Mouse (Mus musculus) adrenal gland, postnatal 36 days (tissue): ENCODE measurements around the gene 4930474N05Rik. TPM values are rescaled to one million over a fixed set of nuclear protein-coding genes. Genes with fewer than 3 reads are reported as not detected.

ENCODE experiments used
- DNase-seq, 2 experiments: peaks; one replicate each; pipeline ENCODE4 v3.0.0; 2021; ENCODE audit warnings: mixed read lengths in 1 of 2
- long read RNA-seq, 2 experiments: library from polyadenylated mRNA; stranded (forward); transcript quantifications; one replicate each; pipeline ENCODE4 v2.0.0; 2021; ENCODE audit warnings: borderline sequencing depth in 2 of 2
- total RNA-seq, 2 experiments: library from RNA; stranded (reverse); gene quantifications; 2 replicates each; pipeline ENCODE4 v1.2.3; 2021

4930474N05Rik gene
- not detected for total RNA-seq
- long read RNA-seq, experiment 1, result 0 reads
- long read RNA-seq, experiment 2, result 0 reads

DNA sequence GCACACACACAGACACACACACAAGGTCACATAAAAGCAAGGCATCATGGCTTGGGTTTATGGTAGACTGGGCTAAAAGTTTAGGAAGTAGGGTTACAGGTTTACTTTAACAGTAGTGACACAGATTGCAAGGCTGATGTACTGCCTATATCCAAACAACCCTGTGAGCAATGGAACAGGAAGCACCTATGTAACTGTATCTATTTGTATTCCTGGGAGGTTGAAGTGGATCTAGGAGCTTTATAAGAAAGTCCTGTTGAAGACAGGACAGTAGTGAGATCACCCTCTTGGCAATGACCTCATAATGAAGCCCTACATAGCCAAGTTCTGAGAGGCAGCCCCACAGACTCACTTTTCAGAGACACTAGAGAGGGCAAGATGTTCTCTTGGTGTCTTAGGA lies at the start of gene 4930474N05Rik:
Gene 4930474N05Rik (plus strand): TSS at position 301 of the 400 bp plus-strand sequence.
- no peak for DNase-seq

DNA sequence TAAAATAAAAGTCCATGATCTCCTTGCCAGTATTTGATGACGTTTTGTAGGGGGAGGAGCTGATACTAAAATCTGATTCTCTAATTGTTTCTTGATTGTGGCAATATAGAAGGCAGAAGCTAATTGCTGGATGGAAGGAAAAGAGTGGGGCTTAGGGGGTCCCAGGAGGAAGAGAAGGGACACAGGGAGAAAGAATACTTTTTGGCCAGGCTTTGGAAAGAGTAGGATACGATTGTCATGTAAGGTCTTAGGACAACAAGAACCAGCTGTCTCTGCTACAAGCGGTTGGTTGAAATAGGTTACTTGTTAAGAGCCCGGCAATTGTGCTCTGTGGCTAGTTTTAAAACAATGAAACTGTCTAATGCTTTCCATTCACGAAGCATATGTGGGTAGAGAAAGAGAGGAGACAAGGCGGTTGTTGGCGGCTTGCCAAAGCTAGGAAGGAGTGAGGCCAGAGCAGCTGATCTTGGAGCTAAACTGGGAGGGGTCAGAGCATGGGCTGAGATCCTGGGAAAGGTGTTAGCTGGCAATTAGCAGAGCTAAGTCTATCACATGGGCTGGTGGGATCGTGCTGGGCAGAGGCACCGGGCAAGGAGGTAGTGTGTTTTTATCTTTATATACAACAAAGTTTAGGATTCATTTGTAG lies 45.8 kb upstream of the 4930474N05Rik start:
- peak in 1 of 2 experiments; percentile 7 for DNase-seq

- no peak for DNase-seq
Observed at GRCm38 (mm10) chr14:36053281-36053680, 41.4 kb upstream of the 4930474N05Rik start.

- DNase-seq, result no peak
Observed at GRCm38 (mm10) chr14:36098528-36098927, 3.8 kb downstream of the 4930474N05Rik start.

DNA sequence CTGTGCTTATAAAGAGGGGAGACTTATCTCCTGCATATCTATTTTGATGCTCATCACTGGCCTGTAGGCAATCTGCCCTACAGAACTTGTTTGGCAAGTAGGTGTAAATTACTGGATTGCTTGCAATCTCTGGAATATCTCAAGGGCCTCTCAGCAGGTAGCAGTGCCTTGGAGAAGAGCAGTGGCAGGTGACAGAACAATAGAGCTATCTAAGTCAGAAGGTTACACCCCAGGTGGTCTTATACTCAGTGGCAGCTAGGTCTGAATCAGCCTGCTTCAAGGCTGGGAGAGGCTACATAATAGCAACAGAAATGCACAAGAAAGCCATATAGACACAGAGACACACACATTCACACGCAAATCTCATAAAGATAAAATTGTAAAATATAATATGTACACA lies 4.9 kb downstream of the 4930474N05Rik start:
- no peak for DNase-seq

- DNase-seq, result no peak
Observed at GRCm38 (mm10) chr14:36100731-36101130, 6.0 kb downstream of the 4930474N05Rik start.

- DNase-seq, result no peak
Observed at GRCm38 (mm10) chr14:36114481-36114880, 19.8 kb downstream of the 4930474N05Rik start.

DNA sequence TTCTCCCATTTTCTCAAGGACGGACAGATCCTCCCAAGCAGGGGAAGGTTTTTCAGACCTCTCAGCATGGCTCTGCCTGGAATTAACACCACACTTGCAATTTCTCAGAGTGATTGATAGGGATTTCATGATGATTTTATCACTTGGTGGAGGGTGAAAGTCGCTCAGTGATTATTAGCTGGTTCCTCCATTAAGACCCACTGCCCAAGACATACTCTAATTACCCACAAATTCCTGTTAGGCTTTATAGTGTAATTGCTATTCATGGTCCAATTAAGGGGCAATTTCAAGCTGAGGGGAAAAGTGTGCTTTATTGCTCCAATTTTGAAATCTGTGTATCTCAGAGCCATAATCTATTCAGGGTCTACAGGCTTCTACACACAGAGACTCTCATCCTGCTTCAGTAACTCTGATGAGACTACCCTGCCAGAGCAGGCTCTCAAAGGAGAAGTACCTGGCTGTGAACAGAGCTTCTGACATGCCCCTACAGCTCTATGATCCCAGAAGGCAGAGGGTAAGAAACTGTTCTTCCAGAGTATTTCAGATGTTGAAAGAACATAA lies 29.1 kb downstream of the 4930474N05Rik start:
- DNase-seq, result no peak

- no peak for DNase-seq
Observed at GRCm38 (mm10) chr14:36135749-36136148, 41.0 kb downstream of the 4930474N05Rik start.

GRCm38 (mm10) chr14:36137696-36138095 lies 43.0 kb downstream of the 4930474N05Rik start:
- no peak for DNase-seq

DNA sequence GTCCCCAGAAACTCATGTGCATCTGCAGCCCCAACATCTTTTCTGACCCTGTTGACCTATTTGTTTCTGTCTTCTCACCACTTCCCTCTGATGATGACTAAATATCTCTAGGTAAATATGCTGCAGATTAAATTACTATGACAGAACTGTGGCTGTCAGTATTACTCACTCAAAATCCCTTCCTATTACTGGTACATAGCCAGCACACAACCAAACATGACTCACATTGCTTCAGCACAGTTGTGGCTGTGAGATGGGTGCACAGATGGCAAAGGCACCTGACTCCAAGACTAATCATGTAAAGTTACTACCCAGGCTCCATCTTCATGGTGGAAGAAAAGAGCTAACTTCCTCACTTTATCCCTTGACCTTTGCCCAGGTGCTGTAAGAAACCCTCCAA lies 50.5 kb downstream of the 4930474N05Rik start:
- no peak for DNase-seq
